Mouse (Mus musculus) intestine, embryonic 16.5 days (tissue): ENCODE measurements around the gene Ldb2. TPM values are rescaled to one million over a fixed set of nuclear protein-coding genes. Genes with fewer than 3 reads are reported as not detected.

Source experiments
- ATAC-seq: fragments of 200-750 bp; cut with Nextera tagmentation; 2 replicates; pipeline ENCODE4 v1.8.0; 2017; ENCODE audit warnings: moderate TSS enrichment, moderate library complexity
- H3K27ac ChIP-seq: fragments of 300-500 bp; sonication (generic); 2 replicates; pipeline ENCODE4 v1.5.1; 2014; ENCODE audit warnings: mild to moderate bottlenecking, low read length
- H3K27me3 ChIP-seq: fragments of 300-500 bp; sonication (generic); replicated peaks from 2 replicates; pipeline ENCODE4 v1.6.1; 2014; ENCODE audit warnings: low read length, control low read depth, mixed read lengths; ENCODE audit not compliant: control insufficient read depth, insufficient read depth
- H3K36me3 ChIP-seq: fragments of 300-500 bp; sonication (generic); 2 replicates; pipeline ENCODE4 v1.6.1; 2014; ENCODE audit warnings: low read length, control low read depth; ENCODE audit not compliant: control insufficient read depth, insufficient read depth
- H3K4me1 ChIP-seq: fragments of 300-500 bp; sonication (generic); 2 replicates; pipeline ENCODE4 v1.6.1; 2014; ENCODE audit warnings: low read length, control low read depth, mixed read lengths; ENCODE audit not compliant: control insufficient read depth, insufficient read depth
- H3K4me2 ChIP-seq: fragments of 300-500 bp; sonication (generic); 2 replicates; pipeline ENCODE4 v1.6.1; 2014; ENCODE audit warnings: low read depth, low read length, control low read depth
- H3K4me3 ChIP-seq: fragments of 300-500 bp; sonication (generic); 2 replicates; pipeline ENCODE4 v1.5.1; 2014; ENCODE audit warnings: mild to moderate bottlenecking, low read length
- H3K9ac ChIP-seq: fragments of 300-500 bp; sonication (generic); 2 replicates; pipeline ENCODE4 v1.6.1; 2014; ENCODE audit warnings: low read depth, low read length
- H3K9me3 ChIP-seq: fragments of 300-500 bp; sonication (generic); 2 replicates; pipeline ENCODE4 v1.6.1; 2016; ENCODE audit warnings: low read length, control low read depth; ENCODE audit not compliant: control insufficient read depth
- WGBS: fragments of 180-500 bp; shearing (Covaris S2); extraction: QIAGEN DNeasy Blood & Tissue Kit; methylation state at CpG from one replicate; pipeline ENCODE4 v1.1.7; 2014; 5-methylcytosine and 5-hydroxymethylcytosine counted together
- polyA plus RNA-seq: library from polyadenylated mRNA; unstranded; fragments of >200 nt; fragmentation: Nextera tagmentation; extraction: Ambion mirVana; gene quantifications from 2 replicates; pipeline ENCODE4 v1.2.1, GENCODE M21; 2015

The Ldb2 gene
- 31.0 and 35.9 TPM in 2 replicates for polyA plus RNA-seq

DNA sequence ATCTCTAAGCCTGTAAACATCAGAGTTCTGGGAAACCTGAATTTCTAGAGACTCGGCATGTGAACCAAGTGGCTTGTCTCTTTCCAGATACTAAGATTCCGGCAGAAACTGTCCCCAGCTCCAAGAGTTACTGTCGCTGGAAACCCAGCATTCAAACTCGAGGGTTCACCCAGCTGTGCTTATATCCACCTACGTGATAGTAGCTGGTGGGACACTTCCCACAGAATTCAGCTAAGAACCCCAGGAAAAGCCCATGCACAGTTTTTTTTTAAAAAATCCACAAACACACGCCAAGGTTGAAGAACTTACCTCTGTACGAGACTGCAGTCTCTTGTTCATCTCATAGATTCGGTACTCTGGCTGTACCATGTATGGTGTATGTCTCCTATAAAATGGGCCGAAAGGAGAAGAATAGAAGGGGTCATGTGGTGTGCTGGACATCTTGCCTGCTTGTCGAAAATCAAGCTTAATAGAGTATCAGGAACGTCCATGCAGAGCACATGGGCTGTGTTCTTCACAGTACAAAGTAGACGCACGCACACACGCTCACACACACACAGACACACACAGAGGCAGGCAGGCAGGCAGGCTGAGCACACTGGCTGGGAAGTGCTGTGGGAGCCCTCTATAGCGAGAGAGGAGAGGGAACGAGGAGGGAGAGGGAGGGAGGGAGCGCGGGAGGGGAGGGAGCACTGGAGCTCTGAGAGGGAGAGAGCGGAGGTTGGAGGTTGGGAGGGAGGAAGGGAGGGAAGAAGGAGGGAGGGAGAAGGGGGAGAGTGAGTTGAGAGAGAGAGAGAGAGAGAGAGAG lies at the start of gene Ldb2:
Gene Ldb2, minus strand, starts transcription at position 628 of the 808 bp plus-strand sequence.
- Histone ChIP-seq H3K9me3 (no peaks in the 10 kb centered on the region), H3K27ac (peak within 1 kb of the TSS; percentile 63), H3K4me1 (peaks cover 10% of the 10 kb centered on the region; the same call in 1 of the 2 replicates), H3K9ac (peak within 1 kb of the TSS; percentile 61), H3K4me3 (peak within 1 kb of the TSS; percentile 50), H3K27me3 (no peaks in the 10 kb centered on the region), H3K4me2 (peak within 1 kb of the TSS; percentile 58), H3K36me3 (no peaks in the 10 kb centered on the region)
- WGBS, result 2% methylated on average over 19 of the region's 19 CpGs
- ATAC-seq, result peak; percentile 95

DNA sequence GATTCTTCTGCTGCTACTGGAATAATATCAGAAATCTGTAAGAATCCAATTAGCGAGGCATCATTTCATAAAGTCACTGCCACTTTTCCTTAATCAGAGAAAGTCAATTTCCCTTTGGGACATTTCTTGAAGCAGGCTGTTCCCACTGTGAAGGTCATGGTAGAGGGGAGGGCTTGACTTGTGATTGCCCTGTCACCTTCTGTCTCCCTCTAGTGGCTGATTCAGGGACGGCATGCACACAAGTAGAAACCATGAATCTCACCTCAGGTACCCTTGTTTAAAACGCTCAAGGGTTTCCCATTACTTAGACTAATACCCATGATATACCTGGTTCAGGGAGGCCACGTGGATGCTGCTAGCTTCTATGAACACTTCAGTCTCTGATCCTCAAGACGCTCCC lies 31.8 kb upstream of the Ldb2 start:
- Histone ChIP-seq H3K27me3 (no peaks in the 10 kb centered on the region), H3K4me3 (no peak overlapping the region), H3K27ac (no peak overlapping the region), H3K9me3 (no peaks in the 10 kb centered on the region), H3K9ac (no peak overlapping the region), H3K36me3 (no peaks in the 10 kb centered on the region), H3K4me1 (no peaks in the 10 kb centered on the region), H3K4me2 (no peak overlapping the region)
- ATAC-seq, result no peak
- WGBS, result 71% methylated on average over 5 of the region's 5 CpGs

DNA sequence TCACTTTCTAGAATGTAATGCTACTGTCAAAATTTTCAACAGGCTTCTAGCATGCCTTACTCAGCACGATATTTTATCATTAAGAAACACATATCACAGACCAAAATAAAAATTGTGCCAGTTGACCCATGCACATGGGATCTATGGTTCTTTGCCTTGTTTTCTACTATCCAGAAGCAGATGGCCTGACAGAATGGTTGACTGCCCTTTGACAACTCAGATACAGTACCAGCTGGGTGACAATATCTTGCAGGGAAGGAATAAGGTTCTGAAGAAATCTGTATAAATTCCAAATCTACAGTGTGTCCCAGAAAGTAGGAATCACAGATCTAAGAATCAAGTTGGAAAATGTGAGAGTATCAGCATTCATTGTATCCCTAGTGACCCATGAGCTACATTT lies 16.0 kb upstream of the Ldb2 start:
- H3K27me3 ChIP-seq, result no peaks in the 10 kb centered on the region
- H3K27ac ChIP-seq, result no peak overlapping the region
- no peak overlapping the region for H3K9ac ChIP-seq
- H3K9me3 ChIP-seq, result no peaks in the 10 kb centered on the region
- no peak for ATAC-seq
- H3K4me3 ChIP-seq, result no peak overlapping the region
- no peak overlapping the region for H3K4me2 ChIP-seq
- no peaks in the 10 kb centered on the region for H3K4me1 ChIP-seq
- H3K36me3 ChIP-seq, result no peaks in the 10 kb centered on the region
- WGBS, result 85% methylated on average over 1 of the region's 1 CpGs

DNA sequence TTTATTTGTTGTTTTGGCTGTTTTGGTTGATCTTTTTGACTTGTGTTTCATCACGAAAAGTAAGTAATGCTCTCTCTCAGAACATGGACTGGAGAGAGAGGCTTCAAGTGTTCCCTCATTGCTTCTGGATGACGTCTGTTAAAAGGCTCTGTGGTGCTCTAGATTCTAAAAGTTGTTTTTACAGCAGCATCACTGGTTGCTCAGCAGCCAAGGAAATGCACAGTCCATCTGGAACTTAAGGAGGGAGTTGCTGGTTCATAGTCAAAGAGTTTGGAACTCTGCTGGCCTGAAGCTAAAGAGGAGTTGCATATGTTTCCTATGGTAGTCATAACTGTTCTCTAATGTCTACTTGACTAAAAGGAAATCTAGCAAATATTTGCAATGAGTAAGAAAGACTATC lies 6.5 kb upstream of the Ldb2 start:
- WGBS, result 71% methylated on average over 2 of the region's 2 CpGs

DNA sequence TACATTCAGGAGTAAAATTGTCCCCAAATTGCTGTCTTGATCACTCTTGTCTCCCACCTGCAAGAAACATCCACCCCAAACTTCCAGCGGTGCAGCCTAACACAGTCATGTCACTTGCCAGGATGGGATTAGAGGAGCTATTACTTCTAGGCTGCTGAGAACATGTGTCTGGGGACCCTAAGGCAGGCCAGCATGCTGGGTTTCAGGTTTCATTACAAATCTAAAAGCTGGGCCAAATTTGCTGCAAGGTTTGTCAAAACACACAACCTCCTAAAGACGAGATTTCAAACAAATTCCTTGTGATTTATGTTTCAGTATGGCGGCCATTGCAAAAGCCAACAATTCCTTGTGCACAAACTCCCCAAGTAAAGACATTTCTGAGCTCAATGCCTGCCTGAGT lies 1.6 kb upstream of the Ldb2 start:
- no peak overlapping the region for H3K27ac ChIP-seq
- no peaks in the 10 kb centered on the region for H3K27me3 ChIP-seq
- H3K4me2 ChIP-seq, result no peak overlapping the region
- H3K36me3 ChIP-seq, result no peaks in the 10 kb centered on the region
- H3K9ac ChIP-seq, result no peak overlapping the region
- H3K4me3 ChIP-seq, result no peak overlapping the region
- peaks cover 10% of the 10 kb centered on the region; the same call in 1 of the 2 replicates for H3K4me1 ChIP-seq
- no peak for ATAC-seq
- no peaks in the 10 kb centered on the region for H3K9me3 ChIP-seq
- 22% methylated on average over 3 of the region's 3 CpGs for WGBS

More for the DNA sequence above, 6.5 kb upstream of the Ldb2 start:
- Histone ChIP-seq H3K9ac (no peak overlapping the region), H3K27ac (no peak overlapping the region), H3K4me1 (peaks cover 4% of the 10 kb centered on the region; the same call in 1 of the 2 replicates), H3K27me3 (no peaks in the 10 kb centered on the region), H3K9me3 (no peaks in the 10 kb centered on the region), H3K4me3 (no peak overlapping the region), H3K4me2 (no peak overlapping the region), H3K36me3 (no peaks in the 10 kb centered on the region)
- ATAC-seq, result no peak

DNA sequence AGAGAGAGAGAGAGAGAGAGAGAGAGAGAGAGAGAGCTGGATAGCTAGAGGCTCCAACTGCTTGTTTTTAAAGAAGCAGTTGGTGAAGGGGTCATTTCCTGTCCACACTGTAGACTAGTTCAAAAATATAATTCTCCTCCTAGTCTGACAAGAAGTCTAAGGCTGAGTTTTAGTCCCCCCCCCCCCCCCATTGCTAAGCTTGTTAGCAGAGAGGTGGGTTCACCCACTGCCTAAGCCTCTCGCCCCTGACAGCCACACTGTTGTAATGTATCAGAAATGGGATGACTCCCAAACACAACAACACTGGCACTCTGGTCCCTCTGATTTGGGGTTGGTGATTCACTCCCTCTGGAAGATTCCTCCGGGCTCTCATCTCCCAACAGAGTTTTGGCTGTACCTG lies 381 bp upstream of the Ldb2 start:
- H3K27ac ChIP-seq, result no peak overlapping the region; the same call in 1 of the 2 replicates
- peaks cover 10% of the 10 kb centered on the region; the same call in 1 of the 2 replicates for H3K4me1 ChIP-seq
- H3K27me3 ChIP-seq, result no peaks in the 10 kb centered on the region
- 22% methylated on average over 2 of the region's 2 CpGs for WGBS
- ATAC-seq, result peak; percentile 63
- H3K4me2 ChIP-seq, result peak overlapping the region; percentile 58; the same call in 1 of the 2 replicates
- peak overlapping the region; percentile 50; the same call in 1 of the 2 replicates for H3K4me3 ChIP-seq
- no peak overlapping the region for H3K9ac ChIP-seq
- H3K9me3 ChIP-seq, result no peaks in the 10 kb centered on the region
- H3K36me3 ChIP-seq, result no peaks in the 10 kb centered on the region

DNA sequence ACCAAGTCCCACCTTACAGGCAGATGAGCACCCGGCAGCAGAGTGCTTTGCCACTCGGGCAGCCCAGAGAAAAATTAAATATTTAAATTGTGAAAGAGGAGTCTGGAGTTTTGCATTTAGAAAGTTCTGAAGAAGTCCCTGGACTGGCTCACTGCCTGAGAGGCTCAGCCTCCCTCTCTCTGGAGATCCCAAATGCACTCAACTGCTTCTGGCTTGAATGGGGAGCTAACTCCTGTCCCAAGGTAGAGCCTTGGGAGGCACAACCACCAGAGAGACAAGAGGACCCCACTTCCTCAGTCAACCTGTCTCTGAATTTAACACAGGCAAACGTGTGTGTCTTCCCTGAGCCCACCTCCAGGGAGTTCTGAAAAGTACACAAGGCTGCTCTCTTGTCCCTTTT lies 987 bp downstream of the Ldb2 start:
- H3K4me3 ChIP-seq, result peak overlapping the region; percentile 50
- H3K4me1 ChIP-seq, result peaks cover 10% of the 10 kb centered on the region; the same call in 1 of the 2 replicates
- H3K27me3 ChIP-seq, result no peaks in the 10 kb centered on the region
- no peaks in the 10 kb centered on the region for H3K9me3 ChIP-seq
- peak overlapping the region; percentile 61 for H3K9ac ChIP-seq
- no peak overlapping the region for H3K27ac ChIP-seq
- H3K4me2 ChIP-seq, result peak overlapping the region; percentile 58
- 7% methylated on average over 3 of the region's 3 CpGs for WGBS
- ATAC-seq, result no peak
- no peaks in the 10 kb centered on the region for H3K36me3 ChIP-seq

DNA sequence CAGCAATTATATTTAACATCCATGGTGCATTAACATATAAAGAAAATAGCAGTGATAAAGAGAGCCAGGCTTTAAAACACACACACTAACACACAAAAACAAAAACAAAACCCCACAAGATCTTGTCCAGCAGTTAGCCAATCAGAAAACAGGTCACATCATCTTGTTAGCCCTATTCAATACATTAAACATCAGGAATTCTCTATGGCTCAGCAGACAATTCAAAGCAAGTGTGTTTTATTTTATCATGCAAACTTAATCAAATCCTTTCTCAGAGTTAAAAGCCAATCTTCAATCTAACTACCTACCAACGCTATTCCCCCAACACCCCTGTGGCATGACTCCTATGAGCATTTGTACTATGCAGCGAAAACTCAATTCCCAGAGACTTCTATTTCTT lies 1.4 kb downstream of the Ldb2 start:
- WGBS, result 23% methylated on average over 2 of the region's 2 CpGs
- ATAC-seq, result no peak
- no peaks in the 10 kb centered on the region for H3K27me3 ChIP-seq
- peak overlapping the region; percentile 61 for H3K9ac ChIP-seq
- no peaks in the 10 kb centered on the region for H3K36me3 ChIP-seq
- H3K4me1 ChIP-seq, result peaks cover 10% of the 10 kb centered on the region; the same call in 1 of the 2 replicates
- H3K9me3 ChIP-seq, result no peaks in the 10 kb centered on the region
- no peak overlapping the region for H3K27ac ChIP-seq
- peak overlapping the region; percentile 50 for H3K4me3 ChIP-seq
- H3K4me2 ChIP-seq, result peak overlapping the region; percentile 58

DNA sequence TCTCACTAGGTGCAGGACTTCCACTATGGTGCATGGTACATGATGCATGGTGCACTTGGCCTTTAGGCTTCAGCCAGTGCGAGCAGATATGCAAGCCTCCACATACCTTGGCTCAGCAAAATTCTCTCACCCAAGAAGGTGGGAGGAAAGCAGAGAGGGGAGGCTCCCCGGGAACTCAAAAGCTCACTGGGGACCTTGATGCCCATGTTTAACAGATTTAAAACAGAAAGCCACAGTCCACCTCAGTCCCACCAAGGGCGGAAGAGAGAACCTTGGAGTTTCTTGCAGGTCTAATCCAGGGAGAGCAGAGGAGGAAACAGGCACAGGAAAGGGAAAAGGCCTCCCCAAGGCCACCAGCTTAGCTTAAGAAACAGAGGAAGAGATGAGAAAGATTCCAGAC lies 14.9 kb downstream of the Ldb2 start:
- ATAC-seq, result no peak
- 77% methylated on average over 3 of the region's 3 CpGs for WGBS
- no peak overlapping the region for H3K27ac ChIP-seq
- no peaks in the 10 kb centered on the region for H3K9me3 ChIP-seq
- no peak overlapping the region for H3K4me3 ChIP-seq
- no peaks in the 10 kb centered on the region for H3K4me1 ChIP-seq
- no peak overlapping the region for H3K9ac ChIP-seq
- H3K36me3 ChIP-seq, result no peaks in the 10 kb centered on the region
- no peak overlapping the region for H3K4me2 ChIP-seq
- no peaks in the 10 kb centered on the region for H3K27me3 ChIP-seq
